Mouse (Mus musculus) liver, adult 2 months (tissue): ENCODE measurements around the gene Rsph6a. TPM values are rescaled to one million over a fixed set of nuclear protein-coding genes. Genes with fewer than 3 reads are reported as not detected.

Experiments
- DNase-seq: peaks from one replicate; pipeline ENCODE4 v3.0.0-alpha.2; 2011; ENCODE audit warnings: low read depth, low spot score; ENCODE audit errors: extremely low read depth
- H3K27ac ChIP-seq: fragments of 200-500 bp; replicated peaks from 2 replicates; pipeline ENCODE4 v1.5.1; 2012; ENCODE audit warnings: low read depth, mild to moderate bottlenecking, control low read depth, inconsistent platforms, low read length; ENCODE audit not compliant: insufficient read depth
- H3K27me3 ChIP-seq: fragments of 200-500 bp; 2 replicates; pipeline ENCODE4 v1.6.1; 2012; ENCODE audit warnings: mild to moderate bottlenecking, moderate library complexity, low read length, inconsistent platforms; ENCODE audit not compliant: control insufficient read depth, insufficient read depth
- H3K36me3 ChIP-seq: fragments of 200-500 bp; 2 replicates; pipeline ENCODE4 v1.6.1; 2012; ENCODE audit warnings: low read length, inconsistent platforms; ENCODE audit not compliant: control insufficient read depth, insufficient read depth
- H3K4me1 ChIP-seq: fragments of 200-500 bp; 2 replicates; pipeline ENCODE4 v1.6.1; 2011; ENCODE audit warnings: low read length; ENCODE audit not compliant: control insufficient read depth, insufficient read depth
- H3K4me3 ChIP-seq: fragments of 200-500 bp; 2 replicates; pipeline ENCODE4 v1.5.1; 2011; ENCODE audit warnings: low read depth, mild to moderate bottlenecking, control low read depth, low read length, moderate library complexity; ENCODE audit not compliant: insufficient read depth
- H3K79me2 ChIP-seq: fragments of 200-500 bp; 2 replicates; pipeline ENCODE4 v1.6.1; 2012; ENCODE audit warnings: inconsistent platforms, mild to moderate bottlenecking, low read length, moderate library complexity; ENCODE audit not compliant: control insufficient read depth, insufficient read depth
- H3K9ac ChIP-seq: fragments of 200-500 bp; 2 replicates; pipeline ENCODE4 v1.6.1; 2012; ENCODE audit warnings: low read depth, mild to moderate bottlenecking, control low read depth, inconsistent platforms, low read length
- CTCF ChIP-seq: fragments of 200-500 bp; IDR thresholded peaks from 2 replicates; pipeline ENCODE4 v1.5.1; 2011; ENCODE audit warnings: low read depth, low read length, control low read depth
- POLR2A ChIP-seq: fragments of 200-500 bp; IDR thresholded peaks from 2 replicates; pipeline ENCODE4 v1.6.1; 2011; ENCODE audit warnings: low read length, control low read depth; ENCODE audit not compliant: insufficient read depth; ENCODE audit errors: extremely low read depth
- WGBS: fragments of 180-500 bp; shearing (Covaris S2); methylation state at CpG from one replicate; pipeline ENCODE4 v1.1.7; 2018; 5-methylcytosine and 5-hydroxymethylcytosine counted together
- polyA plus RNA-seq: library from polyadenylated mRNA; depleted of rRNA; stranded (reverse); fragments of >200 nt; gene quantifications from 2 replicates; pipeline ENCODE4 v1.2.3, GENCODE M21; 2012
- total RNA-seq: library from RNA; depleted of rRNA; stranded (reverse); fragments of >200 nt; gene quantifications from 2 replicates; pipeline ENCODE4 v1.2.3, GENCODE M21; 2014

The Rsph6a gene
- total and polyA plus RNA-seq, 2 experiments: not detected

GRCm38 (mm10) chr7:19084921-19085473 is 30.5 kb downstream of the Rsph6a start:
- H3K36me3 ChIP-seq: no peaks in the 10 kb centered on the region
- H3K9ac ChIP-seq: no peak overlapping the region
- no peaks in the 10 kb centered on the region for H3K27me3 ChIP-seq
- H3K4me1 ChIP-seq: peaks cover 4% of the 10 kb centered on the region
- WGBS: 36% methylated on average over 9 of the region's 9 CpGs
- no peaks in the 10 kb centered on the region for H3K79me2 ChIP-seq
- peak overlapping the region; percentile 19 for H3K4me3 ChIP-seq
- H3K27ac ChIP-seq: peak overlapping the region; percentile 56
- TF ChIP-seq CTCF (no peak), POLR2A (no peak)
- DNase-seq: no peak

DNA sequence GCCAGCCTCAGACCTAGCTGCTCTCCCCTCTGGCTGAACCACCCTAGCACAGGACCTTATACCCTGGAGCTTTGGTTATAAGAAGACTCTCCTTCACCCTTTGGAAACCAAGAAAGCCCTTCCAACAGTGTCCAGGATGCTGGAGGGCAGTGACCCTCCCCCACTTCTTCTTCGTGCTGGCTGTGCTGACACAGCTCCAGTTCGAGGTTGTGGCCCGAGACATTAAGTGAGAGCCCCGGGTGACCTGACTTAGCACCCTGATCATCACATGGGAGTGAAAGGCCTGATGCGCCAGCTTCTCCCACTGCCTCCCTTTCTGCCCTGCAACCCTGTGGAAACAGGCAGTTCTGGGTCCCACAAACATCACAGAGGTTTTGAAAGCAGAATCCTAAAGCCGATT is 31.0 kb downstream of the Rsph6a start:
- no peaks in the 10 kb centered on the region for H3K27me3 ChIP-seq
- TF ChIP-seq POLR2A (no peak), CTCF (no peak)
- H3K9ac ChIP-seq: peak overlapping the region; percentile 25; the same call in 1 of the 2 replicates
- WGBS: 9% methylated on average over 6 of the region's 6 CpGs
- no peak for DNase-seq
- H3K4me1 ChIP-seq: peaks cover 4% of the 10 kb centered on the region
- peak overlapping the region; percentile 56; the same call in 1 of the 2 replicates for H3K27ac ChIP-seq
- peak overlapping the region; percentile 19; the same call in 1 of the 2 replicates for H3K4me3 ChIP-seq
- no peaks in the 10 kb centered on the region for H3K79me2 ChIP-seq
- no peaks in the 10 kb centered on the region for H3K36me3 ChIP-seq

DNA sequence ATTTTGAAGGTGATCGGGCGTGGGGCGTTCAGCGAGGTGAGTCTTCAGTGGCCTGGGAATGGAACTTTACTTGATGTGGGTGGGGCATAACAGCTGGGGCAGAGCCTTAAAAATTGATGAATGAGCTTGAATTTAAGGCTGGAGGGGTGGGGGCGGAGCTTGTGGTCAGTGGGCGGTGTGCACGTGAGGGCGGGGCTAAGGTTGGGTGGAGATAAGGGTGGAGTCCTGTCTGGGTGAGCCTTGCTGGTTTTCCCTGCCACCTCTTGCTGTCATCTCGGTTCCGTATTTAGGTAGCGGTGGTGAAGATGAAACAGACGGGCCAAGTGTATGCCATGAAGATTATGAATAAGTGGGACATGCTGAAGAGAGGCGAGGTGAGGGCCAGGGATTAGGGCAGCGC is 31.6 kb downstream of the Rsph6a start:
- H3K4me3 ChIP-seq: no peak overlapping the region
- H3K27ac ChIP-seq: peak overlapping the region; percentile 22; the same call in 1 of the 2 replicates
- peak; percentile 65 for DNase-seq
- WGBS: 22% methylated on average over 14 of the region's 14 CpGs
- no peaks in the 10 kb centered on the region for H3K79me2 ChIP-seq
- H3K9ac ChIP-seq: peak overlapping the region; percentile 25; the same call in 1 of the 2 replicates
- no peak for TF ChIP-seq POLR2A
- no peak for TF ChIP-seq CTCF
- H3K36me3 ChIP-seq: no peaks in the 10 kb centered on the region
- no peaks in the 10 kb centered on the region for H3K27me3 ChIP-seq
- H3K4me1 ChIP-seq: peaks cover 4% of the 10 kb centered on the region

GRCm38 (mm10) chr7:19086760-19087159 is 32.3 kb downstream of the Rsph6a start:
- peaks cover 4% of the 10 kb centered on the region for H3K4me1 ChIP-seq
- no peak overlapping the region for H3K4me3 ChIP-seq
- no peak for DNase-seq
- H3K79me2 ChIP-seq: no peaks in the 10 kb centered on the region
- H3K27ac ChIP-seq: no peak overlapping the region
- no peaks in the 10 kb centered on the region for H3K27me3 ChIP-seq
- H3K36me3 ChIP-seq: no peaks in the 10 kb centered on the region
- 79% methylated on average over 18 of the region's 18 CpGs for WGBS
- TF ChIP-seq CTCF (no peak), POLR2A (no peak)
- H3K9ac ChIP-seq: no peak overlapping the region

DNA sequence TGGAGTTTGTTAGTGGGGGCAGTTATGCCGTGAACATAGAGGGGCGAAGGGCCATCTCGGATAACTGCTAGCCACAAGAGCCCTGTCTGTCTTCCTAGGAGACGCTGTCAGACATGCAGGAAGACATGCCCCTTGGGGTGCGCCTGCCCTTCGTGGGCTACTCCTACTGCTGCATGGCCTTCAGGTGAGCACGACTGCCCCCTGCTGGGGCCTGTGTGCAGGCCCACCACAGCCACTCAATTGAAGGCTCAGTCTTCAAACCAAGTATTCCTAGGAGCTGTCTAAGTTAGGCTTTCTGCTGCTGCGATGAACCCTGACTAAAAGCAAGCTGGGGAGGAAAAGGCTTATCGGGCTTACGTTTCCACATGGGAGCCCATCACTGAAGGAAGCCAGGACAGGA is 34.3 kb downstream of the Rsph6a start:
- H3K4me3 ChIP-seq: no peak overlapping the region
- peaks cover 3% of the 10 kb centered on the region; the same call in 1 of the 2 replicates for H3K79me2 ChIP-seq
- no peaks in the 10 kb centered on the region for H3K27me3 ChIP-seq
- H3K27ac ChIP-seq: no peak overlapping the region
- H3K36me3 ChIP-seq: no peaks in the 10 kb centered on the region
- peaks cover 10% of the 10 kb centered on the region for H3K4me1 ChIP-seq
- TF ChIP-seq CTCF (peak; percentile 94), POLR2A (no peak)
- no peak for DNase-seq
- whole genome bisulfite sequencing: 45% methylated on average over 10 of the region's 10 CpGs
- no peak overlapping the region for H3K9ac ChIP-seq

DNA sequence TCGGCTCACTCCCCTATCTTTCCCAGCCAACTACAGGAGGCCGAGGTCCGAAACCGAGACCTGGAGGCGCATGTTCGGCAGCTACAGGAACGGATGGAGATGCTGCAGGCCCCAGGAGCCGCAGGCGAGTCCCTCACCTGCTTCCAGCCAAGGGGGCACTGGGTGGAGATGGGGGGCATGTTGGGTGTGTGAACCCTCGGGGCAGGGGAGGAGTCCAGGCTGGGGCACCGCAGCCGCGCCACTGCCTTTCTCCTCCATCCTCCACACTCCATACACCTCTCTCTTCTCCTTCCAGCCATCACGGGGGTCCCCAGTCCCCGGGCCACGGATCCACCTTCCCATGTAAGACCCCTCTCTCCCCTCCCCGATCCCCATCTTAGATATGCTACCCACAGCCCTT is 37.4 kb downstream of the Rsph6a start:
- H3K27me3 ChIP-seq: no peaks in the 10 kb centered on the region
- no peak overlapping the region for H3K9ac ChIP-seq
- peaks cover 3% of the 10 kb centered on the region; the same call in 1 of the 2 replicates for H3K79me2 ChIP-seq
- no peak overlapping the region for H3K4me3 ChIP-seq
- no peak overlapping the region for H3K27ac ChIP-seq
- H3K4me1 ChIP-seq: peaks cover 8% of the 10 kb centered on the region
- H3K36me3 ChIP-seq: no peaks in the 10 kb centered on the region
- TF ChIP-seq CTCF: no peak
- no peak for TF ChIP-seq POLR2A
- no peak for DNase-seq
- WGBS: 84% methylated on average over 17 of the region's 17 CpGs
